Mouse (Mus musculus) intestine, embryonic 14.5 days (tissue): ENCODE data around the gene Epb41l4b. TPM values are rescaled to one million over a fixed set of nuclear protein-coding genes. Genes with fewer than 3 reads are reported as not detected.

Experiments used
- ATAC-seq: fragments of 200-750 bp; cut with Nextera tagmentation; replicated peaks from 2 replicates; pipeline ENCODE4 v1.8.0; 2017; ENCODE audit warnings: low read depth, moderate number of reproducible peaks, moderate TSS enrichment, moderate library complexity; ENCODE audit not compliant: low FRiP score, low TSS enrichment
- DNase-seq: peaks from one replicate; pipeline ENCODE4 v3.0.0-alpha.2; 2018; ENCODE audit warnings: low spot score
- H3K27ac ChIP-seq: fragments of 300-500 bp; sonication (generic); 2 replicates; pipeline ENCODE4 v1.5.1; 2014; ENCODE audit warnings: low read depth, mild to moderate bottlenecking, control low read depth
- H3K27me3 ChIP-seq: fragments of 300-500 bp; sonication (generic); replicated peaks from 2 replicates; pipeline ENCODE4 v1.6.1; 2014; ENCODE audit warnings: low read length, control low read depth; ENCODE audit not compliant: control insufficient read depth, insufficient read depth
- H3K36me3 ChIP-seq: fragments of 300-500 bp; sonication (generic); 2 replicates; pipeline ENCODE4 v1.6.1; 2014; ENCODE audit warnings: low read length, control low read depth; ENCODE audit not compliant: control insufficient read depth, insufficient read depth
- H3K4me1 ChIP-seq: fragments of 300-500 bp; sonication (generic); replicated peaks from 2 replicates; pipeline ENCODE4 v1.6.1; 2014; ENCODE audit warnings: low read length, control low read depth, mixed read lengths; ENCODE audit not compliant: control insufficient read depth, insufficient read depth
- H3K4me2 ChIP-seq: fragments of 300-500 bp; sonication (generic); 2 replicates; pipeline ENCODE4 v1.6.1; 2014; ENCODE audit warnings: low read length
- H3K4me3 ChIP-seq: fragments of 300-500 bp; sonication (generic); 2 replicates; pipeline ENCODE4 v1.5.1; 2014; ENCODE audit warnings: low read depth, low read length, control low read depth, mixed read lengths
- H3K9ac ChIP-seq: fragments of 300-500 bp; sonication (generic); 2 replicates; pipeline ENCODE4 v1.6.1; 2014; ENCODE audit warnings: mild to moderate bottlenecking, low read length
- H3K9me3 ChIP-seq: fragments of 300-500 bp; sonication (generic); 2 replicates; pipeline ENCODE4 v1.6.1; 2016; ENCODE audit warnings: low read length, control low read depth; ENCODE audit not compliant: control insufficient read depth
- WGBS: fragments of 180-500 bp; shearing (Covaris S2); extraction: QIAGEN DNeasy Blood & Tissue Kit; methylation state at CpG from one replicate; pipeline ENCODE4 v1.1.7; 2014; 5-methylcytosine and 5-hydroxymethylcytosine counted together
- polyA plus RNA-seq: library from polyadenylated mRNA; unstranded; fragments of >200 nt; fragmentation: Nextera tagmentation; extraction: Ambion mirVana; gene quantifications from 2 replicates; pipeline ENCODE4 v1.2.1, GENCODE M21; 2014

Gene Epb41l4b
- polyA plus RNA-seq, 1 experiment from 2014 or later = 19.6 TPM

DNA sequence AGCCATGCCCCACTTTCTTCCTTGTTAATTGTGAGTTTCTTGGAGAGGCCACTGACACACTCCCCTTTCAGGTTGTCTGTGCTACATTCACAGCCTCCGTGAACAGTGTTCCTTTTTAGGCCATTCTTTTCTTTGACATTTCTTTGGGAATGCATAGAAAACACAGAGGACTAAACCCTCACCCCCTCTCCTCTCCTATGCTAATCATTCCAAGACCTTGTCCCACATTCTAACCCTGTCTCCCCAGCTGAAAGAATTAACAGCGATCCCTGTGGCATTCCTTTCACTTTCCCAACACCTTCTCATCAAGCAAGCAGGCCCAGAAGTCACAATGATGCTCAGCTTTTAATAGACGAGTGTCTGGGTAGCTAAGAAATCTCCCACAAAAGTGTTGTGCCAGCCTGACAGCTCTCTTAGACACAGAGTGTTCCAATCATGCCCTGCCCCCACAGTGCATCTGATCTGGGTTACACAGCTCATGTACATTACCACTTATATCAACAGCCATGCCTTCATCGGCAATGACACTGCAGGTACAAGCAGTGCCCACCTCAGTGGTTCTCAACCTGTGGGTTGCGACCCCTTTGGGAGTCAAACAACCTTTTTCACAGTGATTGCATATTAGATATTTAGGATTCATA is 93.8 kb downstream of the Epb41l4b start:
- H3K27me3 ChIP-seq = no peaks in the 10 kb centered on the region
- H3K4me1 ChIP-seq = no peaks in the 10 kb centered on the region
- no peaks in the 10 kb centered on the region for H3K36me3 ChIP-seq
- no peak overlapping the region for H3K9ac ChIP-seq
- H3K27ac ChIP-seq = no peak overlapping the region
- H3K4me2 ChIP-seq = no peak overlapping the region
- H3K9me3 ChIP-seq = no peaks in the 10 kb centered on the region
- ATAC-seq (no peak), DNase-seq (no peak)
- no peak overlapping the region for H3K4me3 ChIP-seq
- 70% methylated on average over 5 of the region's 5 CpGs for WGBS

GRCm38 (mm10) chr4:57048566-57048965 is 94.7 kb downstream of the Epb41l4b start:
- H3K9me3 ChIP-seq = no peaks in the 10 kb centered on the region
- ATAC-seq = no peak
- H3K4me3 ChIP-seq = no peak overlapping the region
- no peaks in the 10 kb centered on the region for H3K27me3 ChIP-seq
- H3K4me2 ChIP-seq = no peak overlapping the region
- no peak overlapping the region for H3K27ac ChIP-seq
- no peaks in the 10 kb centered on the region for H3K36me3 ChIP-seq
- no peak overlapping the region for H3K9ac ChIP-seq
- WGBS = 65% methylated on average over 6 of the region's 6 CpGs
- no peak for DNase-seq
- no peaks in the 10 kb centered on the region for H3K4me1 ChIP-seq

GRCm38 (mm10) chr4:57046160-57046571 is 97.1 kb downstream of the Epb41l4b start:
- no peak overlapping the region for H3K27ac ChIP-seq
- H3K36me3 ChIP-seq = no peaks in the 10 kb centered on the region
- WGBS = 72% methylated on average over 9 of the region's 9 CpGs
- DNase-seq = no peak
- no peaks in the 10 kb centered on the region for H3K4me1 ChIP-seq
- H3K4me3 ChIP-seq = no peak overlapping the region
- no peak overlapping the region for H3K9ac ChIP-seq
- no peak overlapping the region for H3K4me2 ChIP-seq
- no peaks in the 10 kb centered on the region for H3K27me3 ChIP-seq
- ATAC-seq = no peak
- H3K9me3 ChIP-seq = no peaks in the 10 kb centered on the region

DNA sequence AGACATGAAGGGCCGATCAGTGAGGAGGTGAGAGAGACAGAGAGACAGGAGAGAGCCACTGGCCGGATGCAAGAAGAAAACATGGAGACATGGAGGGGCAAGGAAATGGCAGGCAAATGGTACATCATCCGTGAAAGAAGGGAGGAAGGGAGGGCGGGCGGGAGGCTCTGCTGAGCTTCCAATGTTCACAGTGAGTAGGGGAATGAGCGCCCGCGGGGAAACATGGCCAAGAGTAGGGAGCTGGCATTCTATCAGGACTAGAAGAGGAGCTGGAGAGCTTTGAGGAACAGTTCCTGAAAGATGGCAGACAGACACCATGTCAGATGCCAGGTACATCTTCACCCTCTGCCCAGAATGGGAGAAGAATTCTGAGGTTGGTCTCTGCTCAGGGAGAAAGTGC is 99.6 kb downstream of the Epb41l4b start:
- H3K36me3 ChIP-seq = no peaks in the 10 kb centered on the region
- WGBS = 93% methylated on average over 8 of the region's 8 CpGs

DNA sequence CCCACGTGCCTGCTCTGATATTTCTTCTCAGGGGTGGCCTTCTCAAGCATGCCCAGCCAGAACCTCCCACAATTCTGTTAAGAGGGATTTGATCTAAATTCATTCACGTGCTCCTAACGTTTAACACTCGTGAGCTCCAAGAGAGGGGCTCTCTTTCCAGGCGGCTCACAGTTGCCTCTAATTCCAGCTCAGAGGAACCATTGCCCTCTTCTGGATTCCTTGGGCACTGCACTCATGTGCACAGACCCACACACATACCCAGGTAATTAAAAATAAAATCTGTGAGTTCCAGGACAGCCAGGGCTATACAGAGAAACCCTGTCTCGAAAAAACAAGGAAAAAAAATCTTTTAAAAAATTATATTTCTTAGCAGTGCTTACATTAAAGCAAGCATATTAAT is 101.6 kb downstream of the Epb41l4b start:
- Histone ChIP-seq H3K36me3 (no peaks in the 10 kb centered on the region), H3K27me3 (no peaks in the 10 kb centered on the region), H3K27ac (no peak overlapping the region), H3K4me3 (no peak overlapping the region), H3K4me1 (peaks cover 8% of the 10 kb centered on the region), H3K9me3 (no peaks in the 10 kb centered on the region), H3K4me2 (no peak overlapping the region), H3K9ac (no peak overlapping the region)
- WGBS = 93% methylated on average over 6 of the region's 6 CpGs
- DNase-seq = no peak
- no peak for ATAC-seq

More for the DNA sequence above, 99.6 kb downstream of the Epb41l4b start:
- Histone ChIP-seq H3K27ac (no peak overlapping the region), H3K4me1 (peaks cover 8% of the 10 kb centered on the region), H3K27me3 (no peaks in the 10 kb centered on the region), H3K9ac (no peak overlapping the region), H3K9me3 (no peaks in the 10 kb centered on the region), H3K4me3 (no peak overlapping the region), H3K4me2 (no peak overlapping the region)
- no peak for ATAC-seq
- DNase-seq = no peak

DNA sequence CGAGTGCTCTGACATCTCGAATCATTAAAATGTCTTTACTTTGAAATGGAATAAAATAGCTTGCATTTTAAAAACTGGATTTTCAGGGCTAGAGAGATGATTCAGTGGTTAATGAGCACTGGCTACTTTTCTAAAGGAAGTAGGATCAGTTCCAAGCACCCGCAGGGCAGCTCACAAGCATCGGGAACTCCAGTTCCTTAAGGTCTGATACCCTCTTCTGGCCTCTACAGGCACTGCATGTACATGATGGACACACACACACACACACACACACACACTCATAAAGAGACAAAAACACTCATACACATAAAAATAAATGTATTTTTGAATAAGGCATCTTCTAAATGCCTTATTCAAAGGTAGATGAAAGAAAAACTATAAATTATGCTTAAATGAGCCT is 102.0 kb downstream of the Epb41l4b start:
- H3K9me3 ChIP-seq = no peaks in the 10 kb centered on the region
- H3K4me2 ChIP-seq = no peak overlapping the region
- no peak for ATAC-seq
- no peaks in the 10 kb centered on the region for H3K27me3 ChIP-seq
- H3K9ac ChIP-seq = no peak overlapping the region
- WGBS = 98% methylated on average over 4 of the region's 4 CpGs
- no peaks in the 10 kb centered on the region for H3K36me3 ChIP-seq
- H3K27ac ChIP-seq = no peak overlapping the region
- H3K4me3 ChIP-seq = no peak overlapping the region
- peaks cover 8% of the 10 kb centered on the region for H3K4me1 ChIP-seq
- no peak for DNase-seq

DNA sequence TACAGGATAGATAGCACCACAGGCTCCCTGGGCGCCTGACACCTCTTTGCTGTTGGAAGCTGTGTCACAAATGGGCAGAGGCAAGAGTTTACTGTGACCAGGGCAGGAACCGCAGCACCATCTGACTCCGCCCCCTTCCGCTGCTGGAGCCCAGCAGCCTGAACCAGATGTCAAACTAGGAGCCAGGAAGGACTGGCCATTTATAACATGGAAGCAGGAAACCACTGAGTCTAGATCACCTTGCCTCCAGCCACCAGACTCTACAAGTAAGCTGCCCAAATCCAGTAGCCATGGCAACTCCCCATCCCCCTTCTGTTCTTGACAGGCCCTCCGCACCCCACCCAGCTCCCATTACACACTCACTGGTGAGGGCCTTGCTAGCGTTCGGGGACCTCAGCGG is 102.8 kb downstream of the Epb41l4b start:
- H3K4me3 ChIP-seq = no peak overlapping the region
- no peak overlapping the region for H3K4me2 ChIP-seq
- H3K9me3 ChIP-seq = no peaks in the 10 kb centered on the region
- 71% methylated on average over 8 of the region's 8 CpGs for WGBS
- no peak for DNase-seq
- no peaks in the 10 kb centered on the region for H3K36me3 ChIP-seq
- H3K9ac ChIP-seq = no peak overlapping the region
- no peak overlapping the region for H3K27ac ChIP-seq
- no peaks in the 10 kb centered on the region for H3K27me3 ChIP-seq
- ATAC-seq = no peak
- H3K4me1 ChIP-seq = peaks cover 8% of the 10 kb centered on the region

GRCm38 (mm10) chr4:57039127-57040031 is 103.9 kb downstream of the Epb41l4b start:
- H3K27me3 ChIP-seq = no peaks in the 10 kb centered on the region
- peak overlapping the region; percentile 18; the same call in 1 of the 2 replicates for H3K4me3 ChIP-seq
- 15% methylated on average over 20 of the region's 23 CpGs for WGBS
- peak overlapping the region; percentile 20; the same call in 1 of the 2 replicates for H3K9ac ChIP-seq
- peak; percentile 76; the same call in 1 of the 2 replicates for ATAC-seq
- H3K36me3 ChIP-seq = no peaks in the 10 kb centered on the region
- peaks cover 8% of the 10 kb centered on the region for H3K4me1 ChIP-seq
- peak; percentile 58 for DNase-seq
- H3K4me2 ChIP-seq = peak overlapping the region; percentile 48
- no peak overlapping the region for H3K27ac ChIP-seq
- no peaks in the 10 kb centered on the region for H3K9me3 ChIP-seq
